Mouse (Mus musculus) G1E (cell line): ENCODE results near the gene Olfr203.
"Not testable (repeated sequence)": the region's sequence is repeated elsewhere in the genome, so short reads cannot be mapped to it uniquely, and the experiment has no call there.

Experiments used
- CTCF ChIP-seq: IDR thresholded peaks from 2 replicates; pipeline ENCODE4 v1.5.1; 2012; ENCODE audit warnings: low read depth, low read length, inconsistent platforms, mixed read lengths
- GATA1 ChIP-seq: IDR thresholded peaks from 2 replicates; pipeline ENCODE4 v1.6.1; 2012; ENCODE audit warnings: borderline replicate concordance, low read length, inconsistent platforms, mixed read lengths
- TAL1 ChIP-seq: conservative IDR thresholded peaks from 2 replicates; pipeline ENCODE4 v1.6.1; 2012; ENCODE audit warnings: low read depth, low read length, inconsistent platforms, mixed read lengths

DNA sequence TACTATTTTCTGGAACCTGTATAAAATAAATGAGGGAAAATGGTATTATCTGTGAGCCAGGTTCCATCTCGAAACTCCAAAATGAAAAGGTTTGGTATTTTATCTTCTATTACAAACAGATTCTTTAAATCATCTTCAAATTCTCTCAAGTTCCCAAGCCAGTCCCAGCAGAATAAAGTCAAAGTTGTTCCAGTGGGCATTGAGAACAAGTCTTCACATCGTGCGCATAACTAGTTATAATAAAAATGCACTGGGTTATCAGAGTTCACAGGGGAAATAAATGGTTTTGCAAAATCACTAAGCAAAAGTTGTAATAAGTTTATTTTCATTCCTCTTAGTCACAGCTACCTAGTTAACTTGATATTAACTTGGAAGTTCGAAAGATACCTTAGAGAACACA, 26.1 kb upstream of the Olfr203 start, which contains the start of gene Olfr201:
- not testable (repeated sequence) for TF ChIP-seq GATA1, CTCF, TAL1
